Mouse (Mus musculus) layer of hippocampus, adult 11-12 months (tissue): ENCODE measurements around the gene Dph5.

Experiments
- DNase-seq: peaks from one replicate; pipeline ENCODE4 v3.0.0; 2022; ENCODE audit warnings: low spot score

Dph5 gene

DNA sequence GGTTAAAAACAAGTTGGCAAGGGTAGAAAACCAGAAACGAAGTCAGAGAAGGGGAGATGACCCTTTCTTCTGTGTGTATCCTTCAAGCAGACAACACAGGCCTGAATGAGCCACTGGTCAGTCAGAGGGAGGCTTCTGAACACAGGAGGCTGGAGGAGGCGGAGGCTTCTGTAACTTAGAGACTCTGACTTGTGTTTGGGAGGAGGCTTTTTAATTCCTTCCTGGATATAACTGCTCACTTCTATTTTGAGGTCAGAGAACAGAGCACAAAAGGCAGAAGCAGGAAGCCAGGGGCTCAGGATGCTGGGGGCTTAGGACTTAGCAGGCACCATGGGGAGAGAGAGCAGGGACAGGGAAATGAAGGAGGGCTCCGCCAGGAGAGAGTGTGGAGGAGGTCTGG lies 63.6 kb downstream of the Dph5 start:
- no peak for DNase-seq

- DNase-seq = no peak
Observed at GRCm38 (mm10) chr3:115952356-115952755, 64.7 kb downstream of the Dph5 start.

- DNase-seq = no peak
Observed at GRCm38 (mm10) chr3:115953088-115953487, 65.5 kb downstream of the Dph5 start.

DNA sequence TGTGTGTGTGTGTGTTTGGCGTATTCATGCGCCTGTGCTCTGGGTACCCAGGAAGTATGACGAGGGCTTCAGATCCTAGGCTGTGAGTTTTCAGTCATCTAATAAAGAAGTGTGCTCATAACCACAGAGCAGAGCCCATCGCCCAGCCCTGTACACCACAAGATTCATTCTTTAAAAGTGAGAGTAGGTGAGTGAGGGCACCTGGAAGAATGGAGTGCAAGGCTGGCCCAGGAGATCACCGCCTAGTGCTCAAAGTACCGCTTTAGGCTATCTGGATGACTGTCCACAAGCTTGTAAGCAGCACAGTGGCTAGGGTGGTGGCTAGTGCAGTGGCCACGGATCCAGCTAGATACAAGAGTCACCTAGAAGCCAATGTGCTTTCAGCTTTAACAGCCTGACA lies 69.6 kb downstream of the Dph5 start:
- no peak for DNase-seq

- no peak for DNase-seq
Observed at GRCm38 (mm10) chr3:115961311-115962027, 73.8 kb downstream of the Dph5 start.

GRCm38 (mm10) chr3:115962028-115962415 lies 74.4 kb downstream of the Dph5 start:
- no peak for DNase-seq

DNA sequence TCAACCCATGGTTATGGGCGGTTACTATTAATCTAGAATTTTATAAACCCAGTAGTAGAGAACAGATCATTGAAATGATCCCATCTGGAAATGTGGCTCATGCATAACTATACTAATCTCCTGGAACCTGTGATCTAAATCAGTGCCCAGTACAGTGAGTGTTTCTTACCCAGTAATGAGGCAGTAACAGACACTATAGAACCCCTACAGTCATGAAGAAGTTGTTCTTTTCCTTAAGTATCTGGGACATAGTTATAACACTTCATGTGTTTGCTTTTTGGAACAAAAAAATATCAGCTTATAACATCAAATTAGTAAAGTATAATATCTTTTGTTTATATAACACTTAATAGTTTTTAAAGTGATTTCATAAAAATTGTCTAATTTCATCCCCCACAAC lies 76.0 kb downstream of the Dph5 start:
- no peak for DNase-seq

DNA sequence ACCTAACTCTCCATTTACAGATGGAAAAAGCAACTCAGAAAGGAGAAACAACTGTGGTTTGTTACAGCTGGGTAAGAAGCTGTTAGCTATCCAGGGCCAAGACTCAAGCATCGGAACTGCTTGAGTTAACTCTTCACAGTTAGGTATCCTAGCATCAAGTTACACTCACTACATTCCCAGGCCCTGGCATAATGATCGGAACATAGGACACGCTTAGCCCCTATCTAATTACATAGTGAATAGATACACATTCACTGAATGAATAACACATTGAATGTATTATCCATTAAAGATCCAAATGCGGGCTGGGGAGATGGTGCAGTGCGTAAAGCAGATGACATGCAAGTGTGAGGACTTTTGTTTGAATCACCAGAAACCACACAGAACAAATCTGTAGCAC lies 76.4 kb downstream of the Dph5 start:
- DNase-seq = no peak

- DNase-seq = no peak
Observed at GRCm38 (mm10) chr3:115968745-115969530, 81.3 kb downstream of the Dph5 start.

DNA sequence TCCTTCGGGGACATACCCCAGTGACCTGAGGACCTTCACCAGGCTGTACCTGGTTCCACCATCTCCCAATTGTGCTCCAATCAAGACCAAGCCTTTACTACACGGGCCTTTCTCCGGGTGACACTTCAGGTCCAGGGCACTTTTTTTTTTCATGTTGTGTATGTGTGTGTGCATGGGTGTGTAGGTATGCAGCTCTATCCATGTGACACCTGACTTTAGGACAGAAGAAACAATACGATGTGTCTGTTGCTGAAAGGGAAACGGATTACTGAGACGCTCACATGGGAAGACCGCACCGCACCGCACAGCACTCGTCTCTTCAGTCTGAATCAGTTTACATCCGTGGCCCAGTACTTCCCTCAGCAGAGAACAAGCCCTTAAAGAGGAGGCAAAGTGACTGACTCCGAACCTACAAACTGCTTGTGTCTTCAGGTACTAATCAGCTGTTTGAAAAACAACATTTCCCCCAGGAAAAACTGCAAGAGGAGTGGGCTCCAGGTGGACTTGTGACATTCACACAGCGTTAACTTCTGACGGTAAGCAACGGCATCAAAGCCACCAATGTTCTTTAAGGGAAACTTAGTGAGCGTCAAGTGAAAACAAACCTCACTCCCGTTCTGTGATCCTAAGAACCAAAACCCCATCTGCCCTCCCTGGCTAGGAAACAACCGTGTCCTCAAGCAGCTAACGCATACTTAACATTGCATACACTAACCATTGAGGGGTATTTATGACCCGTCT lies 83.6 kb downstream of the Dph5 start:
- DNase-seq = no peak

- no peak for DNase-seq
Observed at GRCm38 (mm10) chr3:115971891-115972646, 84.4 kb downstream of the Dph5 start.

GRCm38 (mm10) chr3:115974228-115974627 lies 86.6 kb downstream of the Dph5 start:
- no peak for DNase-seq

DNA sequence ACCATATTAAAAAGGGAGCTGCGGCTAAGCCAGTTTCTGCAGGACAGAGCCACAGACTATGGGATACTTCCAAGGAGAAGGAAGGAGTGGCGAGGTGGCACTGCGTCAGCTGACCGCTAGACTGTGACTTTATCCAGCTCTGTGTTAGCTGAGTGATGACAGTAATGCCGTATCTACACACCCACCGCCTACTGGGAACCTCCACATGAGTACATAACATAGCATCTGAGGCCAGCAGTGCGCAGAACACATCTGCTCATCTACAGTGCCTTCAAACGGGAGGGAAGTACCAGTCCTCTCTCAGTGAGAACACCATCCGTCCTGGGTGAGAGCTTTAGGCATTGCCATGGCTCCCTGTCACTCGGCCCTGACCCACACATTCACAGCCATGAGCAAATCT lies 87.4 kb downstream of the Dph5 start:
- no peak for DNase-seq

DNA sequence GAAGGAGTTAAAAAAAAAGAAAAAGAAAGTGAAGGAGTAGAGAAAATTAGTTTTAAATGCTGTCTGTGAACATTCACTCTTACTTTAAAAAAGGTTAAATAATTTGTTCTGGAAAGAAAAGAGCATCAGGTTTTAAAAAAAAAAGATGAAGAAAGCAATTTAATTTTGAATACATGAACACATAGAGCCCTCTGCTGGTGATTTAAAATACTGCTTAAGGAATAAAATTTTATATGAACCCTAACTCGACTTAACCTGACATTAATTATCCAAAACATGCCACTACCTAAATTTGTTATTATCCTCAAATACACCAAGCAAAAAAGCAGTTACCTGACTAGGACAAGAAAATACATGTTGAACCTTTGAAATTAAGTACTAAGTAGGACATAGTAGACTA lies 91.4 kb downstream of the Dph5 start:
- DNase-seq = no peak

- no peak for DNase-seq
Observed at GRCm38 (mm10) chr3:115983217-115983616, 95.6 kb downstream of the Dph5 start.
